Mouse (Mus musculus) testis, adult 2 months (tissue): ENCODE results near the gene Gm37240. TPM values are rescaled to one million over a fixed set of nuclear protein-coding genes. Genes with fewer than 3 reads are reported as not detected.
"Not testable (repeated sequence)": the region's sequence is repeated elsewhere in the genome, so short reads cannot be mapped to it uniquely, and the experiment has no call there.

Experiments used
- H3K27ac ChIP-seq: fragments of 200-500 bp; 2 replicates; pipeline ENCODE4 v1.5.1; 2012; ENCODE audit warnings: low read depth, low read length; ENCODE audit not compliant: control insufficient read depth, insufficient read depth
- H3K27me3 ChIP-seq: fragments of 200-500 bp; 2 replicates; pipeline ENCODE4 v1.6.1; 2012; ENCODE audit warnings: mild to moderate bottlenecking, low read length, moderate library complexity; ENCODE audit not compliant: control insufficient read depth, insufficient read depth
- H3K36me3 ChIP-seq: fragments of 200-500 bp; 2 replicates; pipeline ENCODE4 v1.6.1; 2012; ENCODE audit warnings: mild to moderate bottlenecking, low read length; ENCODE audit not compliant: control insufficient read depth, insufficient read depth
- H3K4me1 ChIP-seq: fragments of 200-500 bp; 2 replicates; pipeline ENCODE4 v1.6.1; 2012; ENCODE audit warnings: low read length; ENCODE audit not compliant: control insufficient read depth, insufficient read depth
- H3K4me3 ChIP-seq: fragments of 200-500 bp; 2 replicates; pipeline ENCODE4 v1.5.1; 2012; ENCODE audit warnings: low read depth, mild to moderate bottlenecking, low read length, moderate library complexity, mixed read lengths; ENCODE audit not compliant: control insufficient read depth
- CTCF ChIP-seq: fragments of 200-500 bp; IDR thresholded peaks from 2 replicates; pipeline ENCODE4 v1.5.1; 2012; ENCODE audit warnings: low read depth, mild to moderate bottlenecking, inconsistent platforms, low read length, moderate library complexity; ENCODE audit not compliant: control insufficient read depth, insufficient read depth, insufficient replicate concordance
- POLR2A ChIP-seq: fragments of 200-500 bp; IDR thresholded peaks from 2 replicates; pipeline ENCODE4 v1.6.1; 2012; ENCODE audit warnings: low read depth, mild to moderate bottlenecking, inconsistent platforms, low read length, moderate library complexity; ENCODE audit not compliant: control insufficient read depth
- polyA plus RNA-seq: library from polyadenylated mRNA; depleted of rRNA; stranded (reverse); fragments of >200 nt; gene quantifications from 2 replicates; pipeline ENCODE4 v1.2.3, GENCODE M21; 2012

Gene Gm37240
- polyA plus RNA-seq, 1 experiment: not detected

GRCm38 (mm10) chr3:84876211-84876610 is 1011.1 kb downstream of the Gm37240 start:
- TF ChIP-seq POLR2A: no peak
- Histone ChIP-seq H3K27me3 (no peaks in the 10 kb centered on the region), H3K36me3 (no peaks in the 10 kb centered on the region), H3K27ac (no peak overlapping the region), H3K4me3 (no peak overlapping the region), H3K4me1 (no peaks in the 10 kb centered on the region)

- no peak for TF ChIP-seq CTCF
- TF ChIP-seq POLR2A: no peak
- no peaks in the 10 kb centered on the region for H3K27me3 ChIP-seq
- H3K27ac ChIP-seq: no peak overlapping the region
- no peaks in the 10 kb centered on the region for H3K4me1 ChIP-seq
- no peaks in the 10 kb centered on the region for H3K36me3 ChIP-seq
- no peak overlapping the region for H3K4me3 ChIP-seq
Measured at GRCm38 (mm10) chr3:84875306-84875705, 1012.0 kb downstream of the Gm37240 start.

- TF ChIP-seq POLR2A (no peak), CTCF (no peak)
- Histone ChIP-seq H3K4me3 (no peak overlapping the region), H3K4me1 (no peaks in the 10 kb centered on the region), H3K27me3 (no peaks in the 10 kb centered on the region), H3K27ac (no peak overlapping the region), H3K36me3 (no peaks in the 10 kb centered on the region)
Measured at GRCm38 (mm10) chr3:84870126-84870525, 1017.2 kb downstream of the Gm37240 start.

- TF ChIP-seq CTCF: no peak
- TF ChIP-seq POLR2A: no peak
Measured at GRCm38 (mm10) chr3:84867991-84868390, 1019.3 kb downstream of the Gm37240 start.

GRCm38 (mm10) chr3:84867434-84867975 is 1019.8 kb downstream of the Gm37240 start:
- Histone ChIP-seq H3K27ac (no peak overlapping the region), H3K4me3 (no peak overlapping the region), H3K36me3 (no peaks in the 10 kb centered on the region), H3K4me1 (no peaks in the 10 kb centered on the region), H3K27me3 (no peaks in the 10 kb centered on the region)
- no peak for TF ChIP-seq CTCF
- TF ChIP-seq POLR2A: no peak

More at GRCm38 (mm10) chr3:84867991-84868390, 1019.3 kb downstream of the Gm37240 start:
- H3K27me3 ChIP-seq: no peaks in the 10 kb centered on the region
- no peak overlapping the region for H3K4me3 ChIP-seq
- H3K4me1 ChIP-seq: no peaks in the 10 kb centered on the region
- H3K27ac ChIP-seq: no peak overlapping the region
- no peaks in the 10 kb centered on the region for H3K36me3 ChIP-seq

- H3K4me1 ChIP-seq: no peaks in the 10 kb centered on the region
- H3K27ac ChIP-seq: no peak overlapping the region
- H3K36me3 ChIP-seq: no peaks in the 10 kb centered on the region
- TF ChIP-seq CTCF: no peak
- TF ChIP-seq POLR2A: no peak
- no peaks in the 10 kb centered on the region for H3K27me3 ChIP-seq
- H3K4me3 ChIP-seq: no peak overlapping the region
Measured at GRCm38 (mm10) chr3:84866866-84867265, 1020.5 kb downstream of the Gm37240 start.

- no peak for TF ChIP-seq POLR2A
- no peak for TF ChIP-seq CTCF
- Histone ChIP-seq H3K27ac (no peak overlapping the region), H3K36me3 (no peaks in the 10 kb centered on the region), H3K4me3 (no peak overlapping the region), H3K27me3 (no peaks in the 10 kb centered on the region), H3K4me1 (no peaks in the 10 kb centered on the region)
Measured at GRCm38 (mm10) chr3:84865684-84866083, 1021.6 kb downstream of the Gm37240 start.

- not testable (repeated sequence) for H3K27me3 ChIP-seq, H3K27ac ChIP-seq, H3K4me3 ChIP-seq, H3K36me3 ChIP-seq, H3K4me1 ChIP-seq
Measured at GRCm38 (mm10) chr3:84861817-84862216, 1025.5 kb downstream of the Gm37240 start.
